Mouse (Mus musculus) ES-E14 (cell line): ENCODE results near the gene Cyp2u1. TPM values are rescaled to one million over a fixed set of nuclear protein-coding genes. Genes with fewer than 3 reads are reported as not detected.

ENCODE experiments used
- DNase-seq: peaks from one replicate; pipeline ENCODE4 v3.0.0-alpha.2; 2013; ENCODE audit warnings: low read depth, low spot score
- H3K27ac ChIP-seq: 2 replicates; pipeline ENCODE4 v1.5.1; 2012; ENCODE audit warnings: low read depth, mild to moderate bottlenecking, low read length, moderate library complexity, mixed read lengths; ENCODE audit not compliant: poor library complexity, insufficient read depth, severe bottlenecking
- H3K36me3 ChIP-seq: 2 replicates; pipeline ENCODE4 v1.6.1; 2012; ENCODE audit warnings: mild to moderate bottlenecking, low read length, moderate library complexity, mixed read lengths; ENCODE audit not compliant: control insufficient read depth, poor library complexity, insufficient read depth, severe bottlenecking
- H3K4me1 ChIP-seq, 2 experiments: fragments of 150-350 bp in 1 of 2; sonication (generic) in 1 of 2; 2 replicates each; pipeline ENCODE4 v1.6.1; 2012; ENCODE audit warnings: low read length in 2 of 2, mild to moderate bottlenecking in 1 of 2, mixed read lengths in 1 of 2; ENCODE audit not compliant: control insufficient read depth in 2 of 2, insufficient read depth in 2 of 2, poor library complexity in 1 of 2
- H3K4me3 ChIP-seq, 2 experiments: fragments of 150-350 bp in 1 of 2; sonication (generic) in 1 of 2; 2 replicates each; pipeline ENCODE4 v1.5.1; 2012; ENCODE audit warnings: low read length in 2 of 2, low read depth in 1 of 2, mild to moderate bottlenecking in 1 of 2, mixed read lengths in 1 of 2; ENCODE audit not compliant: insufficient read depth in 1 of 2, poor library complexity in 1 of 2, severe bottlenecking in 1 of 2
- H3K9ac ChIP-seq: 2 replicates; pipeline ENCODE4 v1.6.1; 2012; ENCODE audit warnings: low read depth, mild to moderate bottlenecking, low read length, mixed read lengths; ENCODE audit not compliant: poor library complexity, insufficient read depth, severe bottlenecking
- H3K9me3 ChIP-seq: fragments of 150-350 bp; sonication (generic); 2 replicates; pipeline ENCODE4 v1.6.1; 2012; ENCODE audit warnings: low read depth, mild to moderate bottlenecking, low read length; ENCODE audit not compliant: control insufficient read depth, insufficient read depth
- CHD2 ChIP-seq: IDR thresholded peaks from 2 replicates; pipeline ENCODE4 v1.6.1; 2014; ENCODE audit warnings: mild to moderate bottlenecking, low read depth, low read length, inconsistent platforms
- HCFC1 ChIP-seq: IDR thresholded peaks from 2 replicates; pipeline ENCODE4 v1.6.1; 2012; ENCODE audit warnings: low read length, inconsistent platforms, borderline replicate concordance; ENCODE audit not compliant: insufficient read depth
- MAFK ChIP-seq: IDR thresholded peaks from 2 replicates; pipeline ENCODE4 v1.6.1; 2014; ENCODE audit warnings: mild to moderate bottlenecking, low read depth, low read length, inconsistent platforms; ENCODE audit not compliant: insufficient read depth
- ZC3H11A ChIP-seq: IDR thresholded peaks from 2 replicates; pipeline ENCODE4 v1.6.1; 2012; ENCODE audit warnings: low read depth, mild to moderate bottlenecking, inconsistent platforms, low read length, borderline replicate concordance
- ZNF384 ChIP-seq: IDR thresholded peaks from 2 replicates; pipeline ENCODE4 v1.6.1; 2012; ENCODE audit warnings: low read depth, low read length, inconsistent platforms
- in situ Hi-C, 2 experiments: fragments of 600-800 bp; cut with MboI; formaldehyde crosslinking; loops; one replicate each; pipeline ENCODE4 v1.15.1; 2025; ENCODE audit warnings: low sequenced_read_pairs in 2 of 2, inconsistent platforms in 1 of 2; ENCODE audit not compliant: unreplicated experiment in 2 of 2
- total RNA-seq: library from RNA; depleted of rRNA; stranded (reverse); fragments of 300-350 nt; gene quantifications from 2 replicates; pipeline ENCODE4 v1.2.3, GENCODE M21; 2012

Cyp2u1 gene
- total RNA-seq, 1 experiment: 1.7 TPM

DNA sequence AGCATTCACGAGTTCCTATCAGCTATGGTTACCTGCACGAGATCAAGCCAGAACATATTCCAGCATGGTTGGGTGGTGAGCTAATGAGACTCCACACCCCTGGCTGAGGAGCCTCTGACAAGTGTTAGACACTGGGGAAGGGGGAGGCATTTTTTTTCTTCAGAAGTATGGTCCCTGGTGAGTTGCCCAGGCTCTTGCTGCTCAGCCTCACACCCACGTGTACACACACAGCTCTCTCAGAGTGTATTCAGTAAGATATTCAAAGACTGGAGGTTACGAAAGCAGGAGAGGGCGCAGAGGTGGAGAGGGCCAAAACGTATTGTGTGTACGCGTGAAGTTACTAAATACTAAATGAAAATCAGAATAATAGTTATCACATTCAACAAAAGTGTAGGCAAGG lies 37.5 kb downstream of the Cyp2u1 start:
- no peak for DNase-seq
- Histone ChIP-seq H3K4me3 (no peak overlapping the region), H3K27ac (no peak overlapping the region), H3K9me3 (no peaks in the 10 kb centered on the region), H3K4me1 (peaks cover 2 to 4% of the 10 kb centered on the region in 2 experiments; a peak in 2 of 4 replicates), H3K9ac (no peak overlapping the region), H3K36me3 (peaks cover 2% of the 10 kb centered on the region; the same call in 1 of the 2 replicates)
- TF ChIP-seq ZNF384 (no peak), HCFC1 (no peak), ZC3H11A (no peak), CHD2 (no peak), MAFK (no peak)
- in situ Hi-C loops: no loop called here

GRCm38 (mm10) chr3:131263766-131264486 lies 39.1 kb downstream of the Cyp2u1 start:
- TF ChIP-seq MAFK (no peak), CHD2 (no peak), HCFC1 (no peak), ZNF384 (no peak), ZC3H11A (no peak)
- in situ Hi-C loops: no loop called here
- H3K9me3 ChIP-seq: no peaks in the 10 kb centered on the region
- no peak overlapping the region for H3K4me3 ChIP-seq
- peaks cover 0 to 2% of the 10 kb centered on the region in 2 experiments; a peak in 1 of 4 replicates for H3K4me1 ChIP-seq
- H3K27ac ChIP-seq: no peak overlapping the region
- peaks cover 2% of the 10 kb centered on the region; the same call in 1 of the 2 replicates for H3K36me3 ChIP-seq
- H3K9ac ChIP-seq: no peak overlapping the region
- DNase-seq: no peak

- Histone ChIP-seq H3K9ac (no peak overlapping the region), H3K4me3 (no peak overlapping the region), H3K9me3 (no peaks in the 10 kb centered on the region), H3K36me3 (peaks cover 2% of the 10 kb centered on the region; the same call in 1 of the 2 replicates), H3K27ac (no peak overlapping the region), H3K4me1 (peaks cover 0 to 4% of the 10 kb centered on the region in 2 experiments; a peak in 1 of 4 replicates)
- in situ Hi-C loops: no loop called here
- DNase-seq: no peak
- TF ChIP-seq MAFK (no peak), ZNF384 (no peak), ZC3H11A (no peak), CHD2 (no peak), HCFC1 (no peak)
Measured at GRCm38 (mm10) chr3:131260418-131260817, 42.6 kb downstream of the Cyp2u1 start.

DNA sequence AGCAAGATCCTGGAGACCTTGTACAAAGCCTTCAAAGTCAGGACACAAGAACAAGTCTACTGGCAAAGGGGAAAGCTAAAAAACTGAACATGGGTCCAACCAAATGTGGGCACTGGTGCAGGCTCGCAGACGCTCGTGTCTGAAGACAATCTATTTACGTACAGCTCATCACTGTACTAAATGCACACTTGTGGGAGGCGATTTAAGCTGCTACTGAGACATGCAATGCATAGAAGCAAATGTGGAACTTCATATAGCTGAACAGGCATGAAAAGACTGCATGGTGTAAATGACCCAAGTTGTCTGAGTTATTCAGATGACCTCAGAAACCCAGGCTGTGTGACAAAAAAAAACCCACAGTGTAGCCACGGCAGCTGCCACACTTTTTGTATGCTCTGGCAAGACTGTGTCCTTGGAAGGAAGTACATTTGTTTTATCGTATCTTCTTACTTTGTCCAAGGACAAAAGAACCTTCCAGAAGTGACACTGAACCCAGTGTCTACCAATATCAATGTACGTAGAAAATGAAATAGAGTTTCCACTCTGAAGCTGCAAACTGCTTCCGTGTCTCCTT lies 43.5 kb downstream of the Cyp2u1 start:
- Histone ChIP-seq H3K36me3 (peaks cover 2% of the 10 kb centered on the region; the same call in 1 of the 2 replicates), H3K4me1 (peaks cover 0 to 4% of the 10 kb centered on the region in 2 experiments; a peak in 1 of 4 replicates), H3K27ac (no peak overlapping the region), H3K9me3 (no peaks in the 10 kb centered on the region), H3K4me3 (no peak overlapping the region), H3K9ac (no peak overlapping the region)
- no peak for TF ChIP-seq ZC3H11A
- no peak for TF ChIP-seq HCFC1
- TF ChIP-seq MAFK: no peak
- TF ChIP-seq CHD2: no peak
- no peak for TF ChIP-seq ZNF384
- no peak for DNase-seq
- in situ Hi-C loops: no loop called here
